Mouse (Mus musculus): Measurements from ENCODE around the gene Asic5.

The Asic5 gene

GRCm38 (mm10) chr3:81981990-81982389 is at the start of gene Asic5:
Gene Asic5, plus strand, starts transcription at chr3:81982290.
- no peak for DNase-seq (ENCODE audit: low spot score in 2 of 2)

- DNase-seq (ENCODE audit: low spot score in 2 of 2), result no peak
These were observed 48.7 kb upstream of the Asic5 start for GRCm38 (mm10) chr3:81933348-81933747.

GRCm38 (mm10) chr3:81938924-81939323 is 43.2 kb upstream of the Asic5 start:
- no peak for DNase-seq (ENCODE audit: low spot score in 2 of 2)

DNA sequence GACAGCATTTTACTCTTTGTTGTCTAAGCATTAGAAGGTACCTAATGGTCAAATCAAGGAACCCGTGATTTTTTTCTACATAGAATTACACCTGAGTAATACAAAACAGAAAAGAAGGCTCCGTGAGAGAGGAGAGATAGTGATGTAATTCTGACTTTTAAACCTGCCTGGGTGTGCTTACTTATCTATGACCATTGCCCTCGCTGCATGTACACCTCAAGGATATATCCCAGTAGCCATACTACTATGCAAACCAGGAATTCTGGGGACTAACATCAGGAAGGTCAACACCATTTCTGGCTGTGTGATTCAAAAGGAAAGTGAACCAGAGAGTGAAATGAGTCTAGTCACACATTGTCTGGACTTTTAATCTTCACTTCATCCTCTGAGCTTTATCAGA is 39.7 kb upstream of the Asic5 start:
- DNase-seq (ENCODE audit: low spot score in 2 of 2), result no peak

DNA sequence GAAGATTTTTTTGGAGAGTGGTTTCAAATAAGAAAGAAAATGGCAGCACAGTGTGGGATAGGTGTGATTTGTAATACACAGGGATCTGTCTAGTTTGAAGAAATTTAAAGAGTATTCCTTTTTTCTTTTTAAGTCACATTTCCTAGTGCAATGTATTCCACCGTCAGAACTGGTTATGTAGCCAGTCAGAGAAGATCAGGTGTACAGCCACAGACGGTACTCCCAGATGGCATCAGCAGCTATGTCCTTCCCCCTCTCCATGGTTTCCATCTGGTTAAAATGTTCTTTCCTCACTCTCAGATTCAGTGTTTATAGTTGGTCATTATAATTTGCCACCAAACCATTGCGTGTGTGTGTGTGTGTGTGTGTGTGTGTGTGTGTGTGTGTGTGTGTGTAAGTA is 39.0 kb upstream of the Asic5 start:
- no peak for DNase-seq (ENCODE audit: low spot score in 2 of 2)

DNA sequence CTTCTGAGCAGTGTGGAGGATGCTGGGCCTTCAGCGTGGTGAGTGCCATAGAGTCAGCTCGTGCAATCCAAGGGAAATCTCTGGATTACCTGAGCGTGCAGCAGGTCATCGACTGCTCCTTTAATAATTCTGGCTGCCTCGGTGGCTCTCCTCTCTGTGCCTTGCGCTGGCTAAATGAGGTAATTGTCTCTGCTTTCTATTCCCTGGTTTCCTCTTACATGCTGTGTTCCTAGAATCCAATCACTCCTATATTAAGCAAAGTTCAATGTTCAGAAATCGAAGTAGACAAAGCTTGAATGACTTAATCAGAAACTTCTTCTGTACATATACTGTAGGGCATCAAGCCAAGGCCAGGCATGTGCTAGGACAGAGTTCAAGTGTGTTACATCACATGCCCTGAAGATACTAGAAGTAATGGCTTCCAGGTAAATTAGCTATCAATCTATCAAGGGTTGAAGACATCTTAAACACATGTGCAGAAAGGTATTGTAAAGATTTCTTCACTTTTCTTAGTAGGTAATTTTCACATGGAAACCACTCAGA is 37.2 kb upstream of the Asic5 start:
- no peak for DNase-seq (ENCODE audit: low spot score in 2 of 2)

DNA sequence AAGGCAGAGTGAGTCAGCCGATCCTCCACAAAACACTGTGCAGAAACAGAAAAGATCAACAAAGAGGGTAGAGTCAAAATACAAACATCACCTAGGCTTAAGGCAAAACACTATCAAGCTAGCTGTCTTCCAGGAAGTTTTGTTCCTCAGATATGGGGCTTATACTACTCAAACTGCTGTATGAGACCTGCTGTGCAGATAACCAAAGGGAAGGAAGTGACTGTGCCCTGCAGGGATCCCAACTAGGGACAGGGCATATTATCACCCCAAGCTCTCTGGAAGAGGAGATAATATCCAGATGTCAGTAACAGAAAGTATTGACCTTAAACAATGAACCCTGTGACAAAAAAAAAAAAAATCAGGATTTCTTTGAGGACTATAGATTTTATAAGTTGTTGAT is 33.0 kb upstream of the Asic5 start:
- no peak for DNase-seq (ENCODE audit: low spot score in 2 of 2)

DNA sequence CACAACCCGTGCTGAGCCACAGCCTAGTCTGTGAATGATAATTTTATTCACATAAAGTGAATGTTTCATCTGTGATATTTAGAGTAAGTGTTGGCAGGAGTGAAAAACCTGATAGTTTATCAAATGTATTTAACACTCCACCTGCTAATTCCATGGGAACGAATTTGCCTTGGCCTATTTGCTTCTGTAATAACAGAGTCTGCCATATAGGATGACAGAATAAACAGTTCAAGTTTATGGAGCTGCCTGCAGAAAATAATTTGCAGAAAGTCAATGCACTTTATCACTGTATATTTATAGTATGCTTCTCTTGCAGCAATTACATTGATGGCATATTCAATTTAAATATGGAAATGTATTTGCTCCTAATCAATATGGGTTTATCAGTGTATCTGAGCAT is 30.3 kb upstream of the Asic5 start:
- no peak for DNase-seq (ENCODE audit: low spot score in 2 of 2)

DNA sequence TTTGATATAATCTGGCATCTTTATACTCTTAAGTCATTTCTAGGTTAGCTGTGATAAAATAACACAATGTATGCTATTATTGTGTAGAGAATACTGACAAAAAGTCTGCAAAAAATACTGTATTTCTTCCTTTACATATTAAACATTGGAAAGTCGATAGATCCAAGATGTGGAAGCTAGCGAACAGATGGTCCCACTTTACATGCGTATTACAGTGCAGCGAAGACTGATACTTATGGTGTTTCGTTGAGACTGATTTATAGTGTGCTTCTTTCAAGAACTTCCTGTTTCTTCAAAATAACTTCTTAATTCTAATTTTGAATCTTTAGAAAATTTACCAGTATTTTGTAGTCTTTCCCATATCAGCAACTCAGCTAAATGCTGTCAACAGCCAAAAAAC is 24.6 kb upstream of the Asic5 start:
- no peak for DNase-seq (ENCODE audit: low spot score in 2 of 2)

DNA sequence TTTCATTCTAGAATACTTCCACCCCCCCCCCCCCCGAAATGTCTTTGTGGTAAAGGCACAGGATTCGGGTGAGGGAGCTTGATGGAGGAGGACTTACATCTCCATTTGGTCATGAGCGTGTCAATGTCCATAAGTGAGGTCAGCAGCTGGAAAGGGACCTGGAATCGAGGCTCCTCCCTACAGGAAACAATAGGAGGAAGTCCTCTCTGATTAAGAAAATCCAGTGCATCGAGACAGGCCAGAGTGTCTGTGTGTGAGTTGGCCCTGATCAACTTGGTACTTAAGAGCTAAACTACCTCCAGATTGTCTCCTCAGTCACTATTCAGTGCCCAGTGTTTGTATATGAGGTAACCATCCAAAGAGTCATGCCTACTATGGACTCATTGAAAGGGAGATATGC is 20.8 kb upstream of the Asic5 start:
- DNase-seq (ENCODE audit: low spot score in 2 of 2), result no peak

- DNase-seq (ENCODE audit: low spot score in 2 of 2), result no peak
These were observed 18.3 kb upstream of the Asic5 start for GRCm38 (mm10) chr3:81963768-81964167.

- no peak for DNase-seq (ENCODE audit: low spot score in 2 of 2)
These were observed 17.5 kb upstream of the Asic5 start for GRCm38 (mm10) chr3:81964596-81964995.

GRCm38 (mm10) chr3:81975607-81976006 is 6.5 kb upstream of the Asic5 start:
- DNase-seq (ENCODE audit: low spot score in 2 of 2), result no peak

- DNase-seq (ENCODE audit: low spot score in 2 of 2), result no peak
These were observed 6.0 kb upstream of the Asic5 start, which contains the start of gene Tdo2 for GRCm38 (mm10) chr3:81976102-81976501. Gene Tdo2, minus strand, starts transcription at chr3:81976202.

DNA sequence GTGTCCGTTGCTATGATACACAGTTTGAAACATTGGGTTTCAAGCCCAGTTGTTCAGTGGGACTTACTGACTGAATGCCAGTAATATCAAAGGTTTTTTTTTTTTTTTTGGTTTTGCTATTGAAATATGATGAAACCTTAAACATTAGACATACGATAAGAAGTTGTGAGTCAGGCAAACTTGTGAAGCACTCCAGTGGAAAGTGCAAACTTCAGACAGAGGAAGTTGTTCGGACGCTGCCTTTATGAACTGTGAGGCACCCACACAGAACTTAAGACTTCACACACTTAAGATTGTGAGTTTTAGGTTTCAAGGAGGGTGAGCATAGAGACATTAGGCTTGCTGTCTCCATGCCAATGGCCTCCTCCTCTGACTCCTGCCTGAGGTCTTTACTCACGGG is 514 bp upstream of the Asic5 start:
- no peak for DNase-seq (ENCODE audit: low spot score in 2 of 2)

GRCm38 (mm10) chr3:81983120-81983895 is 1.2 kb downstream of the Asic5 start:
- no peak for DNase-seq (ENCODE audit: low spot score in 2 of 2)

DNA sequence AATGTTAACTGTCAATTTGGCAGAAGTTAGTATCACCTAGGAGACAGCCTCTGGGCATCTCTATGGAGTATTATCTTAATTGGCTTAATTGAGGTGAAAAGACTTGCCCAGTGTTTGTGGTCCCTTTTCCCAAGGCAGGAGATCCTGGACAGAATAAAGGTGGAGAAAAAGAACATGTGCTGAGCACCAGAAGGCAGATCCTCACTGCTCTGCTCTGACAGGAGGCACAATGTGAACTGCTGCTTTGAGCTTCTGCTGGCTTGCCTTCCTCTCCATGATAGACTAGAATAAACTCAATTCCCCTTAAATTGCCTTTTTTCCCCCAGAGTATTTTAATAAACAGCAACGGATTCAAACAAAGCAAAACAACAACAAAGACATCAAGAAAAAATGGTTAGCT is 3.0 kb downstream of the Asic5 start:
- DNase-seq (ENCODE audit: low spot score in 2 of 2), result no peak

DNA sequence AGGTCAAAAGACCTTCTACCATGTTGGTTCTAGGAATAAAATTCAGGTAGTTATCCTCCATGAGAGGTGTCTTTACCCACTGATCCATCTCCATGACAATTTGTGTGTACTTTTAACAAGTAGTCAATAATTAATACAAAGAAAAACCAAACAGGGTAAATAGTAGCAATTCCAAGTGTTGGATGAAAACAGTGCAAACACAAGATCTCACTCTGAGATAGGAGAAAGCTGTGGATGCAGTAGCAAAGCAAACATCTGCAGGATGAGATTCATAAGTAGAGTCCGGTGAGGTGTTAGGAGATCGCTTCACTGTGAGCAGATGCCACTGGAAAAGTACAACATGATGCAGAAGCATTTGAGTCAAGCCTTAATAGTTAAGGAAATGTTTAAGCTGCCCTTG is 4.0 kb downstream of the Asic5 start:
- DNase-seq (ENCODE audit: low spot score in 2 of 2), result no peak

- no peak for DNase-seq (ENCODE audit: low spot score in 2 of 2)
These were observed 5.5 kb downstream of the Asic5 start for GRCm38 (mm10) chr3:81987628-81988027.

GRCm38 (mm10) chr3:81989692-81990141 is 7.6 kb downstream of the Asic5 start:
- DNase-seq (ENCODE audit: low spot score in 2 of 2), result no peak

DNA sequence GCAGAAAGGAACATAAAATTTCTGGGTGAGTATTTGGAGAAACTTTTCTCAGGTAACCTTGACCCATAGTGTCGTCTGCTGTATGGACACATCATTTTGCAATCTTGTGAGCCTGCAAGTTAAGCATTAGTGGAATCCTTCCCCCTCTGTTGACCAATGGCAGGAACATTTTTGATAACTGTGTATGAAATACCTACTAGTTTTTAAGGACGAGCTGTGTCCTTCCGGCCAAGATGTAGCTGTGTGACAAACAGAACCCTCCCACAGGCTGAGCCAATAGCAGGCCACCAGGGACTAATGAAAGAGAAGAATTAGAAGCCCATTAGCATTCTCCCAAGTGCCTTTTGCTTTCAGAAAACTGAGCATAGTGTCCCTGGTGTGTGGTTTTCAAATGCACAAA is 8.4 kb downstream of the Asic5 start:
- no peak for DNase-seq (ENCODE audit: low spot score in 2 of 2)

DNA sequence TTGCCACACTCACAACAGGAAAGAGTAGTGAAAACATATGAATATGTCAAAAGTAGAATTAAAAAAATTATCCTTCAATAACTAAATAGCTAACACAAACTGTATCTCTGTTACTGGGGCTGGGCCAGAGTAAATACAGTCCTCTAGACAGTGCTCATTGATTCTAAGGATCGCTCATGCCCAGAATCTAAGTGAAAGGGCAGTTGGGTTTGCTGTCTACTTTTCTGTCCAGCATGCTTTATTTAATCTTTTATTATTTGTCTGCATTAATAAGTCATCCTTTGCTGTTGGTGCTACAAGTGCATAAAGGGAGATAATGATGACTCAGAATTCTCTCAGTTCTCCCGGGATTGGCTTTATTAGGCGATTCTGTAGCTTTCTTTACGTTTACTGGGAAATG is 13.3 kb downstream of the Asic5 start:
- DNase-seq (ENCODE audit: low spot score in 2 of 2), result no peak

DNA sequence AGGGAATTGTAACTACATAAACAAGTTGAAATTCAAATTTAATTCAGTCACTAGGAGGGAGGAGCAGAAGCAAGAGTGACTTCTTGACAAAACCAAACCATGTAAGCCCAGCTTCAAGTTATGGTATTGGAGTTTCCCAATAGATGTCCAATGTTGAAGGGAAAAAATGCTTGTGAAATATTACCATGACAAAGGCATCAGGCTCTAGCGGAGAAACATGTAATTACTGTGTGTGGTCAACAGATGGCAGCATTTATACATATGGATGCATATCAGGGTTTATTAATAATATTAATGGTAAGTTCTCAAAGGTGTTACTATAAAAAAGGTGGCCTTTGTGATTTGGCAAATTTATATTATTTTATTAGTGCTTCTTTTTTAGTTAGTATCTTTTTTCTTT is 13.9 kb downstream of the Asic5 start:
- DNase-seq (ENCODE audit: low spot score in 2 of 2), result no peak

GRCm38 (mm10) chr3:82007002-82007401 is 24.9 kb downstream of the Asic5 start:
- no peak for DNase-seq (ENCODE audit: low spot score in 2 of 2)
